Mouse (Mus musculus) hindbrain, embryonic 14.5 days (tissue): ENCODE results near the gene Olfr1513. TPM values are rescaled to one million over a fixed set of nuclear protein-coding genes. Genes with fewer than 3 reads are reported as not detected.
A peak's percentile ranks its signal among the peaks of the same experiment; 100 is the strongest.

Experiments used
- ATAC-seq: fragments of 200-750 bp; cut with Nextera tagmentation; 2 replicates; pipeline ENCODE4 v1.8.0; 2017; ENCODE audit warnings: moderate number of reproducible peaks, mild to moderate bottlenecking, moderate TSS enrichment, moderate library complexity; ENCODE audit not compliant: low FRiP score
- DNase-seq: peaks from one replicate; pipeline ENCODE4 v3.0.0-alpha.2; 2015; ENCODE audit warnings: low spot score
- H3K27ac ChIP-seq: fragments of 300-500 bp; sonication (generic); 2 replicates; pipeline ENCODE4 v1.5.1; 2014; ENCODE audit warnings: mild to moderate bottlenecking, moderate library complexity
- H3K27me3 ChIP-seq: fragments of 300-500 bp; sonication (generic); 2 replicates; pipeline ENCODE4 v1.6.1; 2014; ENCODE audit warnings: mild to moderate bottlenecking, low read length, mixed read lengths; ENCODE audit not compliant: control insufficient read depth, insufficient read depth
- H3K36me3 ChIP-seq: fragments of 300-500 bp; sonication (generic); replicated peaks from 2 replicates; pipeline ENCODE4 v1.6.1; 2014; ENCODE audit not compliant: control insufficient read depth, insufficient read depth
- H3K4me1 ChIP-seq: fragments of 300-500 bp; sonication (generic); replicated peaks from 2 replicates; pipeline ENCODE4 v1.6.1; 2014; ENCODE audit warnings: antibody characterized with exemption, low read length, mixed read lengths; ENCODE audit not compliant: control insufficient read depth, insufficient read depth
- H3K4me2 ChIP-seq: fragments of 300-500 bp; sonication (generic); replicated peaks from 2 replicates; pipeline ENCODE4 v1.6.1; 2014; ENCODE audit warnings: mild to moderate bottlenecking, moderate library complexity
- H3K4me3 ChIP-seq: fragments of 300-500 bp; sonication (generic); replicated peaks from 2 replicates; pipeline ENCODE4 v1.5.1; 2014; ENCODE audit warnings: mild to moderate bottlenecking, low read length
- H3K9ac ChIP-seq: fragments of 300-500 bp; sonication (generic); 2 replicates; pipeline ENCODE4 v1.6.1; 2014
- H3K9me3 ChIP-seq: fragments of 300-500 bp; sonication (generic); 2 replicates; pipeline ENCODE4 v1.6.1; 2016; ENCODE audit warnings: low read length; ENCODE audit not compliant: control insufficient read depth
- WGBS: fragments of 180-500 bp; shearing (Covaris S2); extraction: QIAGEN DNeasy Blood & Tissue Kit; methylation state at CpG from one replicate; pipeline ENCODE4 v1.1.7; 2014; 5-methylcytosine and 5-hydroxymethylcytosine counted together
- polyA plus RNA-seq: library from polyadenylated mRNA; unstranded; fragments of >200 nt; fragmentation: Nextera tagmentation; extraction: Ambion mirVana; gene quantifications from 2 replicates; pipeline ENCODE4 v1.2.1, GENCODE M21; 2014

The Olfr1513 gene
- polyA plus RNA-seq, 1 experiment from 2014 or later: not detected

DNA sequence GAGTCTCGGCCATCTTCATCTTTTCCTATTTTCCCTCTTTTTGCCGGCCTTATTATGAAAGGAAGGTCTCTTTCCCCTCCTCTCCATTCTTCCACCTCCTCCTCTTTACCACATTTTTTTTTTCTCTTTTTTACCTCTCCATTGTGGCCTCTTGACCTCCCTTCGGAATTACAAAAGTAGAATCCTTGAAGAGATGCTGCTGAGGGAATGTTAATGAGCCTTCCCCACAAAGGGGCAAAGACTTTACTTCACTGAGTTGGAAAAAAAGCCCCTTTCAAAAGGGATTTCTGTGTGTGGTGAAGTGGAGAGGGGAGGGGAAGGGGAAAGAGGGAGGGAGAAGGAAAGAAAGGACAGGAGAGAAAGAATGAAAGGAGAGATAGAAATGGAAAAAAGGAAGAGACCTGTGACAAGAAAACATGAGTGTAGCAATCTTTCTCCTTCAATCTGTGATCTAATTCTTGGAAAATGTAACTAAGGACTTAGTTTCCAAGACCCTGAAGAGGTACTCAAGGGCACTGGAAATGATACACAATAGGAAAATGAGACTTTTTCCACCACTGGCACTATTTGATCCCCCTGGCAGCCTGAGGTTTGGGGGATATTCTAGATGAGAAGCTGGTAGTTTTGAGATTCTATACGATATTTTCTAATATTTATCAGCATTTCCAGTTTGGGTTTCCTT lies 25.0 kb downstream of the Olfr1513 start:
- Histone ChIP-seq H3K4me2 (no peak overlapping the region), H3K36me3 (no peaks in the 10 kb centered on the region), H3K27ac (peak overlapping the region; percentile 4; the same call in 1 of the 2 replicates), H3K27me3 (no peaks in the 10 kb centered on the region), H3K9me3 (no peaks in the 10 kb centered on the region), H3K9ac (no peak overlapping the region), H3K4me3 (no peak overlapping the region), H3K4me1 (peaks cover 10% of the 10 kb centered on the region; the same call in 1 of the 2 replicates)
- 2% methylated on average over 4 of the region's 4 CpGs for WGBS
- ATAC-seq: no peak
- DNase-seq: no peak

DNA sequence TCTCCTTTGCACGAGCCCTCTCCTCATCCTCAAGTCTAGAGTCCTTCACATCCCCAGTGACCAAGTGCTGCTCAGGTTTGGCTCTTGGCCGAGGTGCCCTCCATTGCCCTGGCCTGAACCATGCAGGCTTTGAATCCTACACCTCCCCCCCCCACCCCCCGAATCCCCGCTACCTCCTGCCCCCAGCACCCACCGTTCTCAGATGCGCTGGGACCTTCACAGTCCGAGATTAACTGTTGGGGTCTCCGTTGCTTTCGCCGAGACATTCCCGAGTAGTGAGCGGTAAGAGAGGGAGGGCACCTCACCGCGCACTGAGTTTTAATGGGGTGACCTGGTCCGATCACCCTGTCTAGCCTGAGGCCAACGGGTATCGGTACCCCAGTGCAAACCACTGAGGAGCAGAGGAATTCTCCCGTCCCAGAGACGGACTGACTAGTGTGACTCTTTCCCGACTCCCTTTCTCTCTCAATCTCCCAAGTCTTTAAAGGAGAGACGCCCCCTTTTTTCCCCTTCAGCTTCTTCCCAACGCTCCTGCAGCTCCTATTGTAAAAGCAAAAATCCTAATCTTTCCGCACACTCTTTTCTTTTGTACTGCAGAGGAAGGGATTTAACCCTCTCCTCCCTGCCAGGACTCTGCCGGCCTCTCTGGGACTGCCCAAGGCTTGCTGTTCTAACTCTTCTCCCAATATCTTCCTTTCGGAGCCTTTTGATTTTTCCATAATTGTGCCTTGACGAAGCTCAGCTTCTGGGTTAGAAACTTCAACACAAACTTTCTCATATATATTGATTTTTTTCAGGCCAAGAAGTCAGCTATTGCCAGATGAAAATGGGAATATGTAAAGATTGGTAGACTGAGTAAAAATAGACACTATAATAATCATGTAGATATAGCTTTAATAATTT lies 28.0 kb downstream of the Olfr1513 start, which contains the start of gene Sall2:
Gene Sall2 (minus strand): TSS at position 853 of the 903 bp plus-strand sequence.
- Histone ChIP-seq H3K9ac (peak within 1 kb of the TSS; percentile 58), H3K4me1 (peaks cover 10% of the 10 kb centered on the region; the same call in 1 of the 2 replicates), H3K4me2 (peak within 1 kb of the TSS; percentile 72), H3K27ac (peak within 1 kb of the TSS; percentile 78), H3K4me3 (peak within 1 kb of the TSS; percentile 42), H3K36me3 (no peaks in the 10 kb centered on the region), H3K27me3 (no peaks in the 10 kb centered on the region), H3K9me3 (no peaks in the 10 kb centered on the region)
- DNase-seq (no peak), ATAC-seq (peak; percentile 69; the same call in 1 of the 2 replicates)
- 1% methylated on average over 26 of the region's 26 CpGs for WGBS

DNA sequence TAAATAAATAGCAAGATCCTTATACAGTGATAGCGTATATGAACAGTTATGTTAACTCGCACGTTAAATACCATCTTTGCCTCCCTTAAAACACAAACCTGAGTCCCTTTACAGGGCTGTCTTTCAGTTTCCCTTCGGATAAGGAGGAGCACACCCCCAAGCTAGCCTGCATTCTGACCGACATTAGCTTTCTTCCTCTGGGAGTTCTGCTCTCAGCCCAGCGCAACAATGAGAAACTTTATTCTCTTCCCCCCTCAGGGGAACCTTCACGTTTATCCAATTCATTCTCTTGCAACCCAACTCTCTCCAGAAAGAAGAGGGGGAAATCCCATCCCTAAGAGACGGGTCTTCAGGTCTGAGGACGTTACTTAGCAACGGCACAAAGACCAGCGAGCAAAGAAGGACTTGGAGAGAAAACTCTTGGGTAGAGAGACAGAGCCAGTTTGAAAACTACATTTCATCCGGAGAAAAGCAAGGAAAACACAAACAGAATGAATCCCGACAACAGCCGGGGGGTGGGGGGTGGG lies 28.8 kb downstream of the Olfr1513 start:
- no peak for DNase-seq
- Histone ChIP-seq H3K36me3 (no peaks in the 10 kb centered on the region), H3K4me2 (peak overlapping the region; percentile 72), H3K4me3 (peak overlapping the region; percentile 42), H3K9ac (peak overlapping the region; percentile 58), H3K9me3 (no peaks in the 10 kb centered on the region), H3K27me3 (no peaks in the 10 kb centered on the region), H3K27ac (peak overlapping the region; percentile 78), H3K4me1 (peaks cover 10% of the 10 kb centered on the region; the same call in 1 of the 2 replicates)
- 1% methylated on average over 14 of the region's 14 CpGs for WGBS
- peak; percentile 75 for ATAC-seq

DNA sequence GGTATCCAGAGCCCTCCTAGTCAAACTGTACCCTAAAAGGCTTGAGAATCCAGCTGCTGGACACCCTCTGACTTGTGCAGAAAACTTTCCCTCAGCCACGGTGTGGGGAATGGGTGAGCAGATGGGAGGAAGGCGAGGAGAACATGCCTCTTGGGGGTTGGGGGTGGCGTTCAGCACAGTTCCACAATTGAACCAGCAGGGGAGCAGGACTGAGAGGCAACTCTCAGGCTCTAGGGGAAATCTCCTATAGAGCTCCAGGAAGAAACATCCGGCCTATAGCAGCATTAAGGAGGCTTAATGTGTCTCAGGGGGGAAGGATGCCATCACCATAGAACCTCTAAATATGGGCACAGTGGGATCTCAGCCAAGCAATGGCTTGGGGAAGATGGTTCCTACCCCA lies 30.3 kb downstream of the Olfr1513 start:
- no peak overlapping the region for H3K9ac ChIP-seq
- H3K27me3 ChIP-seq: no peaks in the 10 kb centered on the region
- H3K36me3 ChIP-seq: no peaks in the 10 kb centered on the region
- no peaks in the 10 kb centered on the region for H3K9me3 ChIP-seq
- H3K27ac ChIP-seq: no peak overlapping the region
- WGBS: 1% methylated on average over 4 of the region's 4 CpGs
- no peak overlapping the region for H3K4me3 ChIP-seq
- H3K4me1 ChIP-seq: peaks cover 10% of the 10 kb centered on the region; the same call in 1 of the 2 replicates
- peak; percentile 57; the same call in 1 of the 2 replicates for ATAC-seq
- DNase-seq: no peak
- peak overlapping the region; percentile 72 for H3K4me2 ChIP-seq

DNA sequence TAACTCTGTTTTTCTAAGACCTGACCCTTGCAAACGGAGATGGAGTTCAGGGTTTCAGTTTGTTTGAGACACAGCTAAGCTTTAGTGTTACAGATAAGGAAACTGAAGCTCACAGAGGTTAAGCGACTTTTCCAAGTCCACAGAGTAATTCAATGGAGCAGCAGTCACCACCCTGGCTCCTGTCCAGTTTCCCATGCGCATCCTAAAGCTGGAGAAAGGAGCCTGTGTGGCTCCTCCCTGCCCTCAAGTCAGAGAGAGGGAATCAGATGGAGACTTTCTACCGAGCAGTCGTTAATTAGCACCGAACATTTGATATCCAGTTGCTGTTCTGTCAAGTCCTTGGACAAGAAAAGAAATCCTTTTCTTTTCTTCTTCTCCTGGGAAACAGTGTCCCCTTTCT lies 36.8 kb downstream of the Olfr1513 start:
- ATAC-seq (no peak), DNase-seq (no peak)
- H3K4me3 ChIP-seq: no peak overlapping the region
- no peak overlapping the region for H3K9ac ChIP-seq
- no peak overlapping the region for H3K27ac ChIP-seq
- peaks cover 6% of the 10 kb centered on the region for H3K36me3 ChIP-seq
- H3K4me1 ChIP-seq: peaks cover 17% of the 10 kb centered on the region
- no peaks in the 10 kb centered on the region for H3K27me3 ChIP-seq
- 57% methylated on average over 6 of the region's 6 CpGs for WGBS
- H3K4me2 ChIP-seq: no peak overlapping the region
- H3K9me3 ChIP-seq: no peaks in the 10 kb centered on the region

DNA sequence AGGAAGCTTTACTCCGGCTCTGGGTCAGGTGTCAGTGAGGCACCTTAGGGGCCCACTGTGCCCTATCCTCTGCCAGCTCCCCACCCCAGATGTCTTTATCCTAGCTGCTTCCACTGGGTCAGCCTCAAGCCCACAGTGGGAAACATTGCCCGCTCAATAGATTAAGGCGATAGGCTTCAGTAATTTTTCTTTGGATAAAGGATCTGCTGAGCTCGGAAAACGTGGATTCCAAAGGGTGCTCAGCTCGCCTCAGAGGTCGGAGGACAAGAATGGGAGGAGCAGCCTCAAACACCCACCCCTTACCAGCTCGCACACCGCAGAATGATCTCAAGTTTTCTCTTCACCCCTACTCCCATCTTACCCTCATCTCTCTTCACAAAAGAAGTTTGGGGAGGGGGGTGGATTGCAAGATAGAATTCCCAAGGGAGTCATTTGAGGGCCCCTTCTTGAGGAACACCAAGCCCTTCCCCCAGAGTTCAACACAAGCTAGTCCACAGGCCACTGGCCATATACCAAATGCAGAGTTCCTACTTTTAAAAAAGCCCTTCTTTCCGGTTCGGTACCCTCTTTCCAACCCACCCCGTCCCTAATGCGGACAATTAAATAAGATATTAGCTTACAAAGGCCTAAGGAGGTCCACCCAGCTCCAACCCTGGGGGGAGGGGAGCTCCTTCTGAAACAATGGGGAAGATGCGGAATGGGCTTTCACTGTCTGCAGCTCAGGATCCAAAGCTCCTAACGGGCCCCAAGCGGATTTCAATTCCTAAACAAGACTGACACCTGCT lies 39.6 kb downstream of the Olfr1513 start:
- no peaks in the 10 kb centered on the region for H3K9me3 ChIP-seq
- DNase-seq: peak; percentile 69
- H3K9ac ChIP-seq: peak overlapping the region; percentile 77
- peak overlapping the region; percentile 96 for H3K27ac ChIP-seq
- WGBS: 2% methylated on average over 16 of the region's 16 CpGs
- peak overlapping the region; percentile 91 for H3K4me2 ChIP-seq
- peak overlapping the region; percentile 58 for H3K4me3 ChIP-seq
- H3K4me1 ChIP-seq: peaks cover 44% of the 10 kb centered on the region
- peak; percentile 67 for ATAC-seq
- no peaks in the 10 kb centered on the region for H3K27me3 ChIP-seq
- peaks cover 34% of the 10 kb centered on the region for H3K36me3 ChIP-seq

DNA sequence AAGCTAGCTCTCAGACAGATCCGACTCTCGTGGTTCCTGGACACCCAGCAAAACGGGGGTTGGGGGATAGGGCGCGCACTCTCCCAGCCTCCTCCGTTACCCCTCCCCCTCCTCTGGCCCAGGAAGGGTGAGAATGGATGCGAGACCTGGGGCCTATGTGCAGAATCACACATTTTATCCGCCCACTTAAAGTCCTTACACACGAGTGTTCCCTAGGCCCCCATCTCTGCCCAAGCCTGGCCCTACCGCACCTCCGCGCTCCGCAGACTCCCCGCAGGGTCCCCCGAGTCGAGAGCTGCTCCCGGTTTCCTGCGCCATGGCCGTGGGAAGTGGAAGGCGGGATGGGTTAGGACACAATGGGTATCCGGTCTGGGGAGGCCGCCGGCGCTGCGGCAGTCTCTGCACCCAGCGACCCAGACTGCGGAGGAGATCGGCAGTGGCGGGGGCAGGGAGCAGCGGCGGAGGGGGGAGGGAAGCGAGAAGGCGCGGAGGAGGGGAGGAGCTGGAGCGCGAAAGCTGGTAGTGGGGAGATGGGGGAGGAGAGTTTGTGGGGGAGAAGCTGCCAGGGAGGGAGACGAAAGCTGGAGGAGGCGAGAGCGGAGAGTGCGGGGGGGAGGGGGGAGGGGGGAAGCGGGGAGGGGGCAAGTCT lies 40.3 kb downstream of the Olfr1513 start:
- under 1% methylated on average over 28 of the region's 41 CpGs for WGBS
- peak; percentile 89 for ATAC-seq

DNA sequence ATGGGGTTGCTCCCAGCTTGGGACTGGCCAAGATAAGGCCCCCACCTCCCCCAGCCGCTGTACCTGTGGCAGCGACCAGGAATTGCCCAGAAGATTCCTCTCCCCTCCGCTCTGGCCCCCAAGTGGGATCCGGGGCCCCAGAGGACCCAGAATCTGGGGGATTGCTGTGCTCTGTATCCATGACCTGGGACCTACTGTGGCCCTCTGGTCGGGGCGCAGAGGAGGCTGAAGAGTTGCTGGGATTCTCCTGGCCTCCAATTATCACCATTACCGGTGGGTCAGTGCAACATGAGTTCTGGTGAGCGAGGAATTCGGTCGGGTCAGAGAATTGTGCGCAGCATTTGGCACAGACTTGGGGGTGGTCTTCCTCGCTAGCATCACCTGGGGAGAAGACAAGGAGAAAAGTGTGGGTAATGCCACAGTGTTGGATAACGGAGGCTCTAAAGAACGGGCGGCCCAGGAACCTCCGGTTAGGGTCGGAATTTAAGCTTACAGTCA lies 40.9 kb downstream of the Olfr1513 start:
- peak overlapping the region; percentile 58 for H3K4me3 ChIP-seq
- no peak for DNase-seq
- peaks cover 46% of the 10 kb centered on the region for H3K36me3 ChIP-seq
- peaks cover 53% of the 10 kb centered on the region for H3K4me1 ChIP-seq
- H3K27me3 ChIP-seq: no peaks in the 10 kb centered on the region
- peak overlapping the region; percentile 91 for H3K4me2 ChIP-seq
- ATAC-seq: peak; percentile 2; the same call in 1 of the 2 replicates
- no peaks in the 10 kb centered on the region for H3K9me3 ChIP-seq
- WGBS: 6% methylated on average over 17 of the region's 17 CpGs
- H3K27ac ChIP-seq: peak overlapping the region; percentile 96
- H3K9ac ChIP-seq: peak overlapping the region; percentile 77

More for the DNA sequence above, 40.3 kb downstream of the Olfr1513 start:
- H3K4me1 ChIP-seq: peaks cover 49% of the 10 kb centered on the region
- peak overlapping the region; percentile 58 for H3K4me3 ChIP-seq
- peak overlapping the region; percentile 77 for H3K9ac ChIP-seq
- H3K4me2 ChIP-seq: peak overlapping the region; percentile 91
- peaks cover 40% of the 10 kb centered on the region for H3K36me3 ChIP-seq
- no peaks in the 10 kb centered on the region for H3K9me3 ChIP-seq
- H3K27me3 ChIP-seq: no peaks in the 10 kb centered on the region
- peak; percentile 74 for DNase-seq
- H3K27ac ChIP-seq: peak overlapping the region; percentile 96
